Mouse (Mus musculus): ENCODE results near the gene Chst11.

The Chst11 gene

GRCm38 (mm10) chr10:83228626-83229025 lies 243.3 kb downstream of the Chst11 start:
- DNase-seq, result no peak

DNA sequence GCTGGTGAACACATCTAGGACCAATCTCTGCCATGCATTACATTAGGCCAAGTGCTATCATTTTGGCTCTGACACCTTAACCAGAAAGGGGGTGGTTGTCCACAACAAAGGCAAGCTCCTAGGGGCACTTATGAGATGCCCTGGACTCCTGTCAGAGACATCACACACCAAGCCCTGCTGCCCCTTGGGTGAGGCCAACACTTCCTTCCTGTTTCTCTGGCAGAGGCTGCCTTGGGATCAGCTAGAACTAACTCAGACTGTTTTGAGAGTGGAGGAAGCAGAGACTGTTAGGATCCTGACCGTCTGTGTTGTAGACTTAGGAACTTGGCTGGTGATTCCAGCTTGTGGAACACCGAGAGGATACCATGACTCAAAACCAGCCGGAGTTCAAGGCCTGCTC lies 248.7 kb downstream of the Chst11 start:
- DNase-seq, result no peak

GRCm38 (mm10) chr10:83234391-83234790 lies 249.1 kb downstream of the Chst11 start:
- DNase-seq, result no peak

DNA sequence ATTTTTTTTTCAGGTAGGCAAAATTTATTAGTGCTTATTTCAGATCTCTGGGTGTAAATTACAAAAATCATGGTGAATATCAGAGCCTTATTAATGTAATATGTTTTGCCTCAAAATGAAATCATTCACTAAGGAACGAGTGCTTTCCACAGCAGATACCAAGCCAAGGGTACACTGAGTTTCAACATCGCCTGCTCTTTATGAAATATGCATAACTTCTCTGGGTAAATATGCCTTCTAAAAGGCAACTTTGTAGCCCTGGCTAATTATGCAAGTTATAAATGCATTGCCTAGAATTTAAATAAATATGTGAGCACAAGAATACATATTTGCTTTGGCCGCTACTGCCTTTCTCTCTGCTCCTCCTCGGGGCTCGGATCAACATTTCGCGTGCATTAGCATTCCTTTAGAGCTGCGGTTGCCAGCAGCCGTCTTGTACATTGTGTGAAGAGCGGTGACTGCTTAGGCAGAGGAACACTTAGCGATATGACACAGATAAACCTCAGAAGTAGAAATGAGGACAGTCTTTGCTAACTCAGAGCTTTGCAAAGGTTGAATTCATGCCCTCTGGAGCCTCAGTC lies 256.9 kb downstream of the Chst11 start:
- DNase-seq, result peak; percentile 10

GRCm38 (mm10) chr10:83244131-83244530 lies 258.8 kb downstream of the Chst11 start:
- DNase-seq, result no peak

Data from layer of hippocampus, adult 9-11 months (tissue).